Mouse (Mus musculus) gastrocnemius, postnatal 14 days (tissue): ENCODE results near the gene Slc19a1. TPM values are rescaled to one million over a fixed set of nuclear protein-coding genes. Genes with fewer than 3 reads are reported as not detected.

Experiments used
- DNase-seq: peaks from one replicate; pipeline ENCODE4 v3.0.0; 2021; ENCODE audit warnings: mixed read lengths
- intact Hi-C: fragments of 180-260 bp; cut with DNase I; formaldehyde crosslinking; loops from one replicate; pipeline ENCODE4 v1.15.1; 2025; ENCODE audit warnings: low total_unique reads
- long read RNA-seq, 2 experiments: library from polyadenylated mRNA; stranded (forward); transcript quantifications; one replicate each; pipeline ENCODE4 v2.0.0; 2021
- total RNA-seq, 2 experiments: library from RNA; stranded (reverse); gene quantifications; 2 replicates each; pipeline ENCODE4 v1.2.3; 2021

Gene Slc19a1
- total RNA-seq, result 1 to 10 TPM; 4.8 to 5.4 TPM
- long read RNA-seq, experiment 1, transcript Slc19a1-201 (6 exons, 2,347 nt), result major isoform, 5 of 11 reads
- long read RNA-seq, experiment 1, partial matches to known transcripts, result 0 of 11 reads
- long read RNA-seq, experiment 1, other reads (novel, unspliced or antisense), result 4 of 11 reads
- long read RNA-seq, experiment 2, transcript Slc19a1-201 (6 exons, 2,347 nt), result major isoform, 5 of 12 reads
- long read RNA-seq, experiment 2, partial matches to known transcripts, result 1 of 12 reads
- long read RNA-seq, experiment 2, other reads (novel, unspliced or antisense), result 6 of 12 reads

DNA sequence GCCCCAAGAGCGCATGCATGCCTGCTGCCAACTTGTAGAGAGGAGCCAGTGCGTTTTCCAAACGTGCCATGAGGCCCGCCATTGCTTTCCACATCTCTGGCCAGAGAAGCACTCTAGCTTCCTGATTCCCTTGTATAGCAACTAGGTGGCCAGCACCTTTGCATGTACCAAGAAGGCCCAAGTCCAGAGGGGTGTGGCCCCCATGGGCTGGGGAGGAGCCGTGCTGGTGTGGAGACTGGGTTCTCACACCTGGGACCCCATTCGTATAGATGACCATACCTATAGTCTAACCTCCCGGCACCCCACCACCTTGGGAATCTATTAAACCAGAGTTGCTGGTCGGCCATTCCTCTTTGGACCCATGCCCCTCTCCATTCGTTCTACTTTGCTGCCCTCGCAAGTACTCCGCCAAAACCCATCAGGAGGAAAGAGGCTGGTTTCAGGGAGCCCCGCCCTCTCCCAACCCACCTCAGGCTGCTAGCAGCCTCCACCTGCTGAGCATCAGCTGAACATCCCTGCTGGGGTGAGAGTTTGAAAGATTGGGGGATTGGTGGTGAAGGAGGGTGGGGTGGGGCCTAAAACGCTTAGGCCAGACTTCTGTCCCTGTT lies at the start of gene Slc19a1:
Slc19a1 (plus strand) TSS at position 474 of the 608 bp plus-strand sequence.
- intact Hi-C loops, result no loop called here
- DNase-seq, result no peak

DNA sequence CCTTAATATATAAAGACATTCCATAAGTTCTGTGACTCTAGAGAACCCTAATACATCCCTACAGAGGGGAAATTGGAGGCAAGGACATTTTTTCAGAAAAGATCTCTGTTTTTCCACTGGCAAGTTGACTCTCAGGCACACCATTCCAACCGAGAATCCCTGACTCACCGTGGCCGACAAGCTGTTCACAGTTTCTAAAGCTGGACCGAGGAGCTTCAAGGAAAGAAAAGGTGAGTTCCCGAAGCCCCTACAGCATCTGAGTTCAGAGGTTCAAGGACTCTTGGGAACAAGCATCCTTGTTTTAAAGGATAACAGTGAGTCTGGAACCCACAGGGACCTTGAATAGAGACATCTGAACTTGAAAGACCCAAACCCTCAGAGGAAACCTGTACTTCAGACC lies 43.5 kb upstream of the Slc19a1 start:
- DNase-seq, result no peak
- intact Hi-C loops, result no loop called here

- no peak for DNase-seq
- intact Hi-C loops, result no loop called here
These were observed 39.6 kb upstream of the Slc19a1 start for GRCm38 (mm10) chr10:76992456-76992855.

DNA sequence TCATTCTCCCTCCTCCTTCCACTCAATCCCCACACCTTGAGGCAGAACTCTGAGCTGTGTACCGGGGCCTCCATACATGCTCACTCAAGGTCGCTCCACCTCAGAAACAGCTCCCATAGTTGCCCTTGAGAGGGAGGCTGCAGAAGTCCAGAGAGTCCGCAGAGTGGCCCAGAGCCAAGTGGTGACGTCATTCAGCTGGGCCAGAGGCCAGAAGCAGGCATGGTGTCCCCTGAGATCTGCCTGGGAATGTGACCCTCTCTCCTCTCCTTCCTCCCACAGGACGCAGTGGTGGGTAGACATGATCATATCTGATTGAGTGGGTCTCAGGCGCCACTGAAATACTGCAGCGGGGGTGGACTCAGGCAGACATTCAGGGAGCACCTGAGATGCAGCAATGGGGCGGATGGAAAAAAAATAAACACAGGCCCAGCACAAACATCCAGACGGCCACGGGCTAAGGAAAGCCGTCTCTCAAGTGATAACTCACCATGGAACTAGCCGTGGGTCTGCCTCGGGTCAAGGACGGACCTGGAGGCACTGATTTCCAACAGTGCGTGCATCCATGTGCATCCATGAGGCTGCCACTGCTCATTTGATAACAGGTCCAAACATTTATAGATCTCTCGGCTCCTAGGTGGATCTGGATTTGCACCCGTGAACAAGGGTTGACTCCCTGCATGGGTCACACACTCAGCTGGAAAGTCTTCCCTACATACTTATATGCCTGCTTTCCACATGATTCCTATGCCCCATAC lies 34.1 kb upstream of the Slc19a1 start:
- intact Hi-C loops, result no loop called here
- DNase-seq, result peak; percentile 52

GRCm38 (mm10) chr10:77004936-77005335 lies 27.1 kb upstream of the Slc19a1 start:
- no peak for DNase-seq
- intact Hi-C loops, result no loop called here

DNA sequence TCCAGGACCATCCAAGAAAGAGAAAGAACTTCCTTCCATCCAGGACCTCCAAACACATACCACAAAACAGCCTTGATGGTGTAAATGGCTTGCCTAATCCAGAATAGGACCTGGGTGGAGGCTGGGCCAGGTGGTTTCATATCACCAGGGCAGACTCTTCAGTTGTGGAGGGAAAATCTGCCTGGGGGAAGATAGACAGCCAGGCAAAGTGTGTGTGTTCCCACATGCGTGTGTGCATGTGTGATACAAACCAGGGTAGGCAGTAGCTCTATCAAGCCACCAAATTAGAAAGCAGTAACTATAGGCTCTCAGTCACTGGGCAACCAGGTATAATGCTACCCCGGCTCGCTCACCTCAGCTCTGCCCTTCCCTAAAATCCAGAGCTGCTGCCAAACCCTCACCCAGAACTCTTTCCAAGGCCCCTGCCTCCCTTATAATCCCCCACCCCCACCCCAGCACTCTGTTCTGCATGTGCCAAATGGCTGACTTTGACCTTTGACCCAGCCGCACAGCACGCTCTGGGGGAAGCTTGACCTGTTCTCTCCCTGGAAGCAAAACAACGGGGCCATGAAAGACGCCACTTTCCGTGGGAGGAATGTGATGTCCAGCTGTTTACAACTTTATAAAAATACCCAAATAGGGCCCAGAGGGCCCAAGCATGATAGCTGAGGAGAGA lies 24.5 kb upstream of the Slc19a1 start:
- intact Hi-C loops, result no loop called here

GRCm38 (mm10) chr10:77008109-77008561 lies 23.9 kb upstream of the Slc19a1 start:
- intact Hi-C loops, result no loop called here
- peak; percentile 8 for DNase-seq

More for the DNA sequence above, 24.5 kb upstream of the Slc19a1 start:
- no peak for DNase-seq

DNA sequence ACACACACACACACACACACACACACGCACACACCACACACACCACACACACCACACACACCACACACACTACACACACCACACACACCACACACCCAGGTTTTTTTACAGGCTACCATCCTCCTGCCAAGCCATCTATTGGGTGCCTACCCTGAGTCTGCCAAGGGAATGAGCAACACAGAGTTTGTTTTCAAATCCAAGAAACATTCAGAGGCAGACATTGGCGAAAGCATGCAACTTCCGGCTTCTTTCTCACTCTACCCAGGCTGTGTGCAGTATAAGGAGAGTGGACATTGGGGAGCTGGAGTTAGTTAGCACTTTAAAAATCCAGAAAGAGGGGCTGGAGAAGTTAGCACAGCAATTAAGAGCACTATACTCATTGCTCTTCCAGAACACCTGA lies 23.3 kb upstream of the Slc19a1 start:
- no peak for DNase-seq
- intact Hi-C loops, result no loop called here

DNA sequence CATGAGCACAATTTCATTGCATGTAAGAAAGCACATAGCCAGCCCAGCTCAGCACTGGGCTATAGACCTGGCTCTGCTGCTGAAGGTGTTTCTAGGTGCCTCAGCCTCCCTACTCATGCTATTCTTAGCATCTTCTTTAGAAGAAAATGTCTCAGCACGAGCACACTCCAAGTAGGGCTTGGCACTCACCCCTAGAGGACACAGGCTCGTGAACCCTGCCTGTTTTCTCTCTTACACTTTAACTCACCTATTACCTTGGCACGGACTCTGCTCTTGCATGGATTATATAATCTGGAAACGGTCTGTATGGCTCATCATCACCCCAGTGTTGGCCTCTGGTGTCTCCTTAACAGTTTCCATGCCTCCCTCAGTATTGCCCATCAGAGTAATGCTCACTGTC lies 20.4 kb upstream of the Slc19a1 start:
- DNase-seq, result no peak
- intact Hi-C loops, result no loop called here

- intact Hi-C loops, result loop anchor here (5.0 kb wide), 1 partner anchor 224 kb away; no protein-coding TSS in a partner anchor
- no peak for DNase-seq
These were observed 16.0 kb upstream of the Slc19a1 start for GRCm38 (mm10) chr10:77016080-77016479.

DNA sequence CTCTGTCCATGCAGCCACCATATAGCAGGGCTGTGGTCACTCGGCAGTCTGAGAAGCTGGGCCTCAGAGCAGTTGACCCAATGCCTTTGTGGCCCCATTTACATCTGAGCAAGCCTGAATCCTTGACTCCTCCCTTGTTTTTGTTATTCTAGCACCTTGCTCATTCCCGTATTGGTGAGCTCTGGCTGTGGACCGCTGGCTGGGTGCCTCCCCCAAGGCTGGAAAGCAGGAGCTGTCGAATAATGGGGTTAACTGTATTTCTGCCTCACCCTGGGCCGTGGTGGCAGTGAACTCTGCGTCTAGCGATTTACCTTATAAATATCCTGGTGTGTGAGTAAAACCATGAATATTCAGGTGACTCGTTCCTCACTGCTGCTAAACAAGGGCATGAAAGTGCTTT lies 15.5 kb upstream of the Slc19a1 start:
- intact Hi-C loops, result loop anchor here (5.0 kb wide), 1 partner anchor 224 kb away; no protein-coding TSS in a partner anchor
- no peak for DNase-seq

DNA sequence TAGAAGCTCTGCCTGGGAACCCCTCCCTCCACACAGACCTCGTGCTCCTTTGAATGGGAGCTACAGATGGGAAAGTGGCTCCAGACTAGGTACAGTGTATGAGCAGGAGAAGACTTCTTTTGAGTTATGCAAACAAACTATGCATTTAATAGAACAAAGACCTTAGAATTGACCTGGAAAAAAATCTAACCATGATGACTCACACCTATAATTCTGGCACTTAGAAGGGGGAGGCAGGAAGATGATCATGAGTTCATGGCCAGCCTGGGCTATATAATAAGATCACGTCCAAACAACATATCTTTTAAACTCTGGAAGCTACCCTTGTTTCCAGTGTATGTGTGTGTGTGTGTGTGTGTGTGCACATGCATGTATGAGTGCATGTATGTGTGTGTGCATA lies 15.0 kb upstream of the Slc19a1 start:
- DNase-seq, result no peak
- intact Hi-C loops, result loop anchor here (5.0 kb wide), 1 partner anchor 225 kb away; no protein-coding TSS in a partner anchor

GRCm38 (mm10) chr10:77017662-77018061 lies 14.4 kb upstream of the Slc19a1 start:
- no peak for DNase-seq
- intact Hi-C loops, result loop anchor here (5.0 kb wide), 1 partner anchor 225 kb away; no protein-coding TSS in a partner anchor

DNA sequence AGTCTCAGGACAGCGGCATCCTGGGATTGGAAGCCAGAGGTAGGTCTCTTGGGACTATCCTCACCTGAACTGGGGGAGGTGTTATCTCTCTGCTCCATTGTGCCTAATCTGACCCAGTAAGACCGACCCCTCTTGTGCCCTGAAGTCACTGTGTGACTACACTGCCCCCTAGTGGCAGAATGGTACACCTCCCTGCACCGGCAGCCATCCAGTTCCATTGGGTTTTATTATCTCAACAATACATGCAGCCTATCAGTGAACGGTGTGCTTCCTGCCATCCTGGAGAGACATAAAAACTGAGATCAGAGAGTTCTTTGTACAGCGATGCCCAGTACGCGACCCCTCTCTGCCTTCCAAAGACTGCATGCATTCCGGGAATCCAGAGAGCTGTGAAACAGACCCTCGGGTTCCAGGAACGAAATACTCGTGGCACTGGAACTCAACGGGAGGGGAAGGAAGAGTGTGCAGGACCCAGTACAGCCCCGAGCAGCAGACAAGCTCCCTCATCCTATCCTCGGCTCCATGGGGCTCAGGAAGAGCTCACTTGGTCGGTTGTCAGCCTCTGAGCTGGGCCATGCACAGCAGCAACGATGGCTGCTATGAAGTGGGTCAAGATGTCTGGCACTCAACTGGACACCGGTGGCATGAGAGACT lies 10.5 kb upstream of the Slc19a1 start:
- DNase-seq, result peak; percentile 70
- intact Hi-C loops, result loop anchor here (2.0 kb wide), 1 partner anchor 187 kb away; no protein-coding TSS in a partner anchor

GRCm38 (mm10) chr10:77022301-77023130 lies 9.5 kb upstream of the Slc19a1 start:
- no peak for DNase-seq
- intact Hi-C loops, result no loop called here

- intact Hi-C loops, result no loop called here
- no peak for DNase-seq
These were observed 7.8 kb upstream of the Slc19a1 start for GRCm38 (mm10) chr10:77024231-77024630.

DNA sequence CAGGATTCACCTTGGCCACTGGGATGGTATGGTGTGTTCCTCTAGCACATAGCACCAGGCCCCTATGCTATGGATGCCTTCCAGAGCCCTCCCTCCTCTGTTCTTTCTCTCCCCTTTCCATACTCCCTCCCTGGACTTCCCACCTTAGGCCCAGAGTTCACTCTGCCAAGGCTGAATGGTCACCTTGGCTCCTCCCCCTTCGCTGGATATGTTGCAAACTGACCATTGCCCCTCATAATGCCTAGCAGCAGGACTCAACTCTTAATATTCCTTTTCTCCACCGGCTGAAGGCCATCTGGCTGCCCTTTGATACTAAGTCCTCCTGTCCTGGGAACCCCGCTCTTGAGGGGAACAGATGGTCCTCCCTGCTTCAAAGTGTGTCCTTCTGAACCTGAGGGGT lies 5.1 kb upstream of the Slc19a1 start:
- intact Hi-C loops, result no loop called here
- DNase-seq, result no peak

DNA sequence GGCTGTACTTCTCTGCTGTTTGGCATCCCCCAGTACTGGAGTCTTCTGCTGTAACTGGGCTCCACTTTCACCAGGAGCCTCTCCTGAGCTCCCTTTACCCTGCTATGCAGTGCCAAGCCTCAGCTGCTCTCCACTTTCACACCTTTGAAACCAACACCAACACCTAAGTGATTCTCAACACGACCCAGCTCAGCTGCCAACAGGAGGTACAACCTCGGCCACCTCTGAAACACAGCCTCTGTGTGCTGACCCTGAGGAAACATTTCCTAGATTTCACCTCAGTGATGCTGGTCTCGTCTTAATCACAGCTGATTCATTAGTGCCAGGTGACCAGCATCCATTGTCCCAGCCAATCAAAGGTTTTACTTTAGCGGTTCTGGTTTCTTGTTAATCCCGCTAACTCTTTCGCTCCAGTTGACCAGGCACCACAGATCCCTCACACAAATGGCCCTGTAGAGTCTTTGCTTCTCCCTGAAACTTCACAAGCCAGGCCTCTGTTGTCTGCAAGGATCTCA lies 3.2 kb upstream of the Slc19a1 start:
- intact Hi-C loops, result no loop called here

More for the DNA sequence above, 3.2 kb upstream of the Slc19a1 start:
- DNase-seq, result no peak
